Mouse (Mus musculus): ENCODE results near the gene Osbpl10. TPM values are rescaled to one million over a fixed set of nuclear protein-coding genes. Genes with fewer than 3 reads are reported as not detected.

Osbpl10 gene
- polyA plus RNA-seq, 1 experiment from 2014 or later: 0.07 TPM

DNA sequence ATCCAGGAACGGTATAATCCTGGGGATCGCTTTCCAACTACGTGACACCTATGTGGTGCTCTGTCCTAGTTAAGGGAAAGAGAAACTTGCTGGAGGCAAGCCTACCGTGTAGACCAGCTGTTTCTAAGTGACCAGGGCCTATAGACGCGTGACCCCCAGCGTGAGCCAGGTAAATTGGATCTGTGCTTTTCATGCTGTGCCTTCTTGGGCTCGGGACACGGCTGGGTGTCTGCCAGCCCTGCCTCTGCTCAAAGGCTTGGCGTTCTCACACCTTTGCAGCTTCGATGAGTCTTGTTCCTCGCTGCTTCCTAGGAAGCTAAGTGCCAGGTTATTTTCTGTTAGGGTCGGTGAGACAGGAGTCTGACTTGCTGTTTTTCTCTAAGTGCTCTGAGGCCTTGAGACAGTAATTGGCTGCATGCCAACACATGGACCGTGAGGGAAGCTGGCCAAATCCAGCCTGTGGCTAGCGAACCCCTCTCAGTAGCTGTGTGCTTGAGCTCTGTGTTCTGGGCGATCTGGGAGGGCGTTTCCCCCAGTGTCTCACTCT, 142.4 kb downstream of the Osbpl10 start:
- H3K4me1 ChIP-seq (ENCODE audit: insufficient read depth): 0 out of 2 replicates have a peak, but pooled peaks cover 3% of the 10 kb centered on the region
- no peaks in the 10 kb centered on the region for H3K36me3 ChIP-seq (replicated peaks; ENCODE audit: insufficient read depth, low read length)
- H3K9me3 ChIP-seq (ENCODE audit: low read length): no peaks in the 10 kb centered on the region
- 73% methylated on average over 17 of the region's 17 CpGs for WGBS (ENCODE audit: insufficient replicate concordance)
- DNase-seq: peak; percentile 21
- no peaks in the 10 kb centered on the region for H3K27me3 ChIP-seq (ENCODE audit: insufficient read depth, low read length)
- no peak overlapping the region for H3K4me2 ChIP-seq (ENCODE audit: low read depth, low read length)
- no peak overlapping the region for H3K9ac ChIP-seq (replicated peaks)
- no peak overlapping the region for H3K4me3 ChIP-seq (ENCODE audit: low read depth, low read length)
- no peak for ATAC-seq
- TF ChIP-seq EP300 (IDR thresholded peaks at IDR 0.05; ENCODE audit: low read depth) (no peak), CTCF (IDR thresholded peaks at IDR 0.05; ENCODE audit: low read depth) (no peak)
- no peak overlapping the region for H3K27ac ChIP-seq (ENCODE audit: low read depth)

DNA sequence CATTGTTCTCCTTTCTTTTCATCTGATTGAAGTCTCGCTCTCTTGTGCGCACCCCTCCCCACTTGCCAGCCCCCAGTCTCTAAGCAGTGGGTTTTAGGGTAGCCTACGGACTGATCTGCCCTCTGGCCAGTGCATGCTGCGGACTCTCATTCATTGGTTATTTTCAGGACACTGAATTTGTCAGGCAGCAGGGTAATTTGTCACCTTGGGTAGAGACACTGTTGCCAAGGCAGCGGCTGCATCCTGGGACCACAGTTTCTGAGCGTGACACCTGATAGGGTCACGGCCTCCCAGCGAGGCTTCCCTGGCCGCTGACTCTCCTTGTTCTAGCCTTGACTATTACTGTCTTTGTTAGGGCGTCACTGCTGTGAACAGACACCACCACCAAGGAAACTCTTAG, 149.0 kb downstream of the Osbpl10 start:
- WGBS (ENCODE audit: insufficient replicate concordance): 74% methylated on average over 10 of the region's 10 CpGs
- DNase-seq: no peak
- TF ChIP-seq CTCF (IDR thresholded peaks at IDR 0.05; ENCODE audit: low read depth) (no peak), EP300 (IDR thresholded peaks at IDR 0.05; ENCODE audit: low read depth) (no peak)
- no peaks in the 10 kb centered on the region for H3K4me1 ChIP-seq (ENCODE audit: insufficient read depth)
- no peak overlapping the region for H3K4me2 ChIP-seq (ENCODE audit: low read depth, low read length)
- no peaks in the 10 kb centered on the region for H3K27me3 ChIP-seq (ENCODE audit: insufficient read depth, low read length)
- no peaks in the 10 kb centered on the region for H3K9me3 ChIP-seq (ENCODE audit: low read length)
- no peak overlapping the region for H3K27ac ChIP-seq (ENCODE audit: low read depth)
- H3K9ac ChIP-seq (replicated peaks): no peak overlapping the region
- H3K4me3 ChIP-seq (ENCODE audit: low read depth, low read length): no peak overlapping the region
- ATAC-seq: no peak
- no peaks in the 10 kb centered on the region for H3K36me3 ChIP-seq (replicated peaks; ENCODE audit: insufficient read depth, low read length)

DNA sequence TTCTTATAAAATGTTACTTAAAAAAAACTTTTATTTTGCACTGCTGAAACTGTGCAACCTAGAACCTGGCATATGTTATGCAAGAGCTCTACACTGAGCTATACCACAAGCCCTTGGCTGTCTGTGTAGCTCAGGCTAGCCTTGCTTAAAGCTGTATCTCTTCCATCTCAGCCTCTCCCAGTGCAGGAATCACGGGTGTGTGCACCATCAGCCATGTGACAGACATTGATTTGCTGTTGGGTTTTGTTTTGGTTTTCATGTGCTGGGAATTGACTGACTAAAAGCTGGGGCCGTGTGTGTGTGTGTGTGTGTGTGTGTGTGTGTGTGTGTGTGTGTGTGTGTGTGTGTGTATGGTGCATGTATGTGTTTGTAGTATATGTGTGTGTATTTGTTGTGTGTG, 155.6 kb downstream of the Osbpl10 start:
- Histone ChIP-seq H3K36me3 (replicated peaks; ENCODE audit: insufficient read depth, low read length) (no peaks in the 10 kb centered on the region), H3K4me1 (ENCODE audit: insufficient read depth) (no peaks in the 10 kb centered on the region), H3K27ac (ENCODE audit: low read depth) (no peak overlapping the region), H3K4me3 (ENCODE audit: low read depth, low read length) (no peak overlapping the region), H3K9ac (replicated peaks) (no peak overlapping the region), H3K9me3 (ENCODE audit: low read length) (no peaks in the 10 kb centered on the region), H3K4me2 (ENCODE audit: low read depth, low read length) (no peak overlapping the region), H3K27me3 (ENCODE audit: insufficient read depth, low read length) (no peaks in the 10 kb centered on the region)
- ATAC-seq (no peak), DNase-seq (no peak)
- no peak for TF ChIP-seq EP300 (IDR thresholded peaks at IDR 0.05; ENCODE audit: low read depth)
- TF ChIP-seq CTCF (IDR thresholded peaks at IDR 0.05; ENCODE audit: low read depth): no peak
- 58% methylated on average over 2 of the region's 2 CpGs for WGBS (ENCODE audit: insufficient replicate concordance)

- no peak overlapping the region for H3K4me2 ChIP-seq (ENCODE audit: low read depth, low read length)
- no peak overlapping the region for H3K27ac ChIP-seq (ENCODE audit: low read depth)
- ATAC-seq: 0 out of 2 replicates have a peak, but pooled peaks have one; percentile 27
- no peak overlapping the region for H3K9ac ChIP-seq (replicated peaks)
- H3K4me1 ChIP-seq (ENCODE audit: insufficient read depth): no peaks in the 10 kb centered on the region
- no peaks in the 10 kb centered on the region for H3K27me3 ChIP-seq (ENCODE audit: insufficient read depth, low read length)
- no peaks in the 10 kb centered on the region for H3K36me3 ChIP-seq (replicated peaks; ENCODE audit: insufficient read depth, low read length)
- no peak overlapping the region for H3K4me3 ChIP-seq (ENCODE audit: low read depth, low read length)
- DNase-seq: peak; percentile 23
- TF ChIP-seq CTCF (IDR thresholded peaks at IDR 0.05; ENCODE audit: low read depth) (no peak), EP300 (IDR thresholded peaks at IDR 0.05; ENCODE audit: low read depth) (no peak)
- 55% methylated on average over 4 of the region's 4 CpGs for WGBS (ENCODE audit: insufficient replicate concordance)
- H3K9me3 ChIP-seq (ENCODE audit: low read length): no peaks in the 10 kb centered on the region
Measured at GRCm38 (mm10) chr9:115134736-115135135, 156.4 kb downstream of the Osbpl10 start.

DNA sequence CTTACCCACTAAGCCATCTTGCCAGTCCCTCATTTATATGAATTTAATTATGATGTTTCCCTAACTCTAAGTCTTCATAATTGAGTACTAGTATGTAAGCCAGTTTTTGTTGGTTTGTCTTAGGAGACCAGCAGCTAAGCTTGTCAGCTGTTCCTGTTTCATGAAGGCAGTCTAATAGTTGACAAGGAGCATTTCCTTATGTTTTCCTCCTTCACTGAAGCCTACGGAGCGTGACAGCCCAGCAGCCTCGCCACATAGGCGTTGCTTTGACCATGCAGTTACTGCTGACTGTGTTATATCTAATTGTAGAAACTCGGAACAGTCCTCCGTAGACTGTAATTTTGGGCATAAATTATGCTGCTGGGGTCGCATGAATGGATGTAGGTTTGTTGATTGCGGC, 157.0 kb downstream of the Osbpl10 start:
- ATAC-seq (no peak), DNase-seq (no peak)
- TF ChIP-seq EP300 (IDR thresholded peaks at IDR 0.05; ENCODE audit: low read depth) (no peak), CTCF (IDR thresholded peaks at IDR 0.05; ENCODE audit: low read depth) (no peak)
- H3K27ac ChIP-seq (ENCODE audit: low read depth): no peak overlapping the region
- no peak overlapping the region for H3K9ac ChIP-seq (replicated peaks)
- H3K4me2 ChIP-seq (ENCODE audit: low read depth, low read length): no peak overlapping the region
- no peaks in the 10 kb centered on the region for H3K4me1 ChIP-seq (ENCODE audit: insufficient read depth)
- no peaks in the 10 kb centered on the region for H3K9me3 ChIP-seq (ENCODE audit: low read length)
- H3K4me3 ChIP-seq (ENCODE audit: low read depth, low read length): no peak overlapping the region
- 75% methylated on average over 8 of the region's 8 CpGs for WGBS (ENCODE audit: insufficient replicate concordance)
- H3K27me3 ChIP-seq (ENCODE audit: insufficient read depth, low read length): no peaks in the 10 kb centered on the region
- no peaks in the 10 kb centered on the region for H3K36me3 ChIP-seq (replicated peaks; ENCODE audit: insufficient read depth, low read length)

DNA sequence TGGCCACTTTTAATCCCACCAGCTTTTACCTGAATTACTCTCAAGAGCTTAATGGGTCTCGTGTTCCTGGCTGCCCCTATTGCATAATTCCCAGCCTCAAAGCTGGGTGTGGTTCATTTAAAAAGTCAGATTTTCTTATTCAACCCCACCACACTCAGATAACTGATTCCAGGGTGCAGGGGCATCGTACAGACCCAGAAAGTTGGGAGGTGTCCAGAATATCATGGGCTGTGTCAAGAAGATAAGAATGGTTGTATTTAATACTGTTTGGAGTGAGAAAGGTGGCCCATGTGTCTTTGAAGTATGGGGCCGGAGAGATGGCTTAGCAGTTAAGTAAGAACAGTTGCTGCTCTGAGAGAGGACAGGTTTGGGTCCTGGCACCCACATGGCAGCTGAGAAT, 159.5 kb downstream of the Osbpl10 start:
- TF ChIP-seq EP300 (IDR thresholded peaks at IDR 0.05; ENCODE audit: low read depth): peak; percentile 43; the same call in 1 of the 2 replicates
- no peak for TF ChIP-seq CTCF (IDR thresholded peaks at IDR 0.05; ENCODE audit: low read depth)
- Histone ChIP-seq H3K36me3 (replicated peaks; ENCODE audit: insufficient read depth, low read length) (no peaks in the 10 kb centered on the region), H3K9me3 (ENCODE audit: low read length) (no peaks in the 10 kb centered on the region), H3K9ac (replicated peaks) (no peak overlapping the region), H3K27me3 (ENCODE audit: insufficient read depth, low read length) (no peaks in the 10 kb centered on the region), H3K4me2 (ENCODE audit: low read depth, low read length) (no peak overlapping the region), H3K27ac (ENCODE audit: low read depth) (no peak overlapping the region), H3K4me3 (ENCODE audit: low read depth, low read length) (no peak overlapping the region), H3K4me1 (ENCODE audit: insufficient read depth) (no peaks in the 10 kb centered on the region)
- ATAC-seq: peak; percentile 17; the same call in 1 of the 2 replicates
- DNase-seq: no peak
- 50% methylated on average over 3 of the region's 3 CpGs for WGBS (ENCODE audit: insufficient replicate concordance)

Measured in liver, postnatal 0 days (tissue).